In the genomic region with DNA sequence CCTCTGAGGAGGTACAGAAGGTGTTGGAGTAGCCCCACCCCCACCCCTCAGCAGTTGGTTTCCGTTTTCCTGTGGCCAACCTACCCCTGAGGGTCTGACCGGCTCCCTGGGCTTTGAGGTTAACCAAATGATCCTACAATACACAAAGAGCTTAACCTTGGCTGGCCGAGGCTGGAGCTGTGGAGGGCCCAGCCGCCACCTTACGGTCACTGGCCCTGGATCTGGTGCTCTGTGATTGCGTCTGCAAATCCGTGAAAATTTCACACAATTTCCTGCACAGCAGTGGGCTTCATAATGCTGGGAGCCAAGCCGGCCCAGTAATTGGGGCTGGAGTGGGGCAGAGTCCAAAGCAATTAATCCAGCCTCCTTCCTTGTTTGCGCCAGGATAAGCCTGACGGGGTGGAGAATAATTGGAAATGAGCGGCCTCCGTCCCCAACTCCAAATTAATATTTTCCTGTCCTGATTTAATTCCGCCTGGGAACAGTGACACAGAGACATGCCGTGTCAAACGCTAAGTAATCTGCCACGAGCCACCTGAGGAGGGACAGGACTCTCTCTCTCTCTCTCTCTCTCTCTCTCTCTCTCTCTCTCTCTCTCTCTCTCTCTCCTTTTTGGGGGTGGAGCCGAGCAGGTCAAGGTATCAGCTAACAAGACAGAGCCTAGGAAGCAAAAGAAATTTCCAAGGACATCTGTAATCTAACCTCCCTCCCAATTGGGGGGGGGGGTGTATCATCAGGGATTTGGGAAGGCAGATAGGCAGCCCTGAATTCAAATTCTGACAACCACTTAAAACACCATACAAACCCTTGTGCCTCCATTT, we compare ENCODE assay signal across 10 mouse cellular contexts.
DNase-seq lines count a peak whose midpoint lies in the region; ATAC-seq and TF ChIP-seq lines count a peak whose summit lies in the region.
"Had no signal": no experiment of that assay in that cellular context is flagged by ENCODE, and none has a peak within 500 bp of the region (broad histone marks: within the 10 kb centered on the region; RNA-seq: fewer than 3 reads in every experiment).

No protein-coding gene starts in this region.

- TF ChIP-seq CTCF in stomach, postnatal 0 days (IDR thresholded peaks at IDR 0.05; ENCODE audit: low read depth) = no peak

- H3K4me2 ChIP-seq in neural tube, embryonic 11.5 days (ENCODE audit: low read depth) = no peak overlapping the region
- H3K4me2 ChIP-seq in neural tube, embryonic 15.5 days = no peak overlapping the region
- H3K4me2 ChIP-seq in forebrain, embryonic 16.5 days (ENCODE audit: low read length) = no peak overlapping the region
- H3K4me2 ChIP-seq in stomach, postnatal 0 days (replicated peaks; ENCODE audit: low read depth) = peak overlapping the region; percentile 11; the same call in 1 of the 2 replicates
- H3K4me2 ChIP-seq: lung, embryonic 15.5 days had no signal

- H3K9me3 ChIP-seq in neural tube, embryonic 11.5 days (ENCODE audit: control insufficient read depth, low read length) = no peaks in the 10 kb centered on the region
- H3K9me3 ChIP-seq in neural tube, embryonic 15.5 days (replicated peaks) = no peaks in the 10 kb centered on the region
- no peaks in the 10 kb centered on the region; the same call in 1 of the 2 replicates for H3K9me3 ChIP-seq in forebrain, embryonic 16.5 days (ENCODE audit: control insufficient read depth, low read length)
- H3K9me3 ChIP-seq in stomach, postnatal 0 days (ENCODE audit: control insufficient read depth, low read length) = no peaks in the 10 kb centered on the region
- H3K9me3 ChIP-seq: lung, embryonic 15.5 days had no signal

- no peak for ATAC-seq in neural tube, embryonic 11.5 days (ENCODE audit: insufficient read depth, low FRiP score, low TSS enrichment)
- no peak for ATAC-seq in neural tube, embryonic 15.5 days (ENCODE audit: low FRiP score)
- ATAC-seq in forebrain, embryonic 16.5 days = peak; percentile 26; the same call in 1 of the 2 replicates
- no peak for ATAC-seq in stomach, postnatal 0 days (ENCODE audit: low FRiP score, low TSS enrichment)
- no peak for ATAC-seq in megakaryocyte progenitor cell, adult 5-6 weeks (replicated peaks; ENCODE audit: poor library complexity)

- 26% methylated on average over 17 of the region's 17 CpGs for WGBS in neural tube, embryonic 11.5 days
- WGBS in neural tube, embryonic 15.5 days = 21% methylated on average over 17 of the region's 17 CpGs
- WGBS in forebrain, embryonic 16.5 days = 6% methylated on average over 17 of the region's 17 CpGs
- 13% methylated on average over 17 of the region's 17 CpGs for WGBS in stomach, postnatal 0 days

- H3K9ac ChIP-seq in neural tube, embryonic 11.5 days (ENCODE audit: low read length) = no peak overlapping the region
- H3K9ac ChIP-seq in neural tube, embryonic 15.5 days (replicated peaks) = no peak overlapping the region
- H3K9ac ChIP-seq in forebrain, embryonic 16.5 days (replicated peaks; ENCODE audit: low read depth, low read length) = no peak overlapping the region; the same call in 1 of the 2 replicates
- H3K9ac ChIP-seq in stomach, postnatal 0 days (ENCODE audit: low read length) = no peak overlapping the region
- H3K9ac ChIP-seq: lung, embryonic 15.5 days had no signal

- 0 out of 2 replicates have a peak overlapping the region, but pooled peaks have one; percentile 8 for H3K27ac ChIP-seq in neural tube, embryonic 11.5 days (ENCODE audit: low read depth, low read length)
- H3K27ac ChIP-seq in neural tube, embryonic 15.5 days (replicated peaks) = no peak overlapping the region
- no peak overlapping the region for H3K27ac ChIP-seq in forebrain, embryonic 16.5 days (ENCODE audit: low read length)
- H3K27ac ChIP-seq in stomach, postnatal 0 days (replicated peaks) = no peak overlapping the region
- H3K27ac ChIP-seq: lung, embryonic 15.5 days had no signal

- 0 out of 2 replicates have a peak, but pooled peaks cover 2% of the 10 kb centered on the region for H3K4me1 ChIP-seq in neural tube, embryonic 11.5 days (ENCODE audit: control insufficient read depth, insufficient read depth, low read length)
- H3K4me1 ChIP-seq in neural tube, embryonic 15.5 days = peaks cover 7% of the 10 kb centered on the region; the same call in 1 of the 2 replicates
- H3K4me1 ChIP-seq in forebrain, embryonic 16.5 days (replicated peaks; ENCODE audit: control insufficient read depth, insufficient read depth, low read length) = 0 out of 2 replicates have a peak, but pooled peaks cover 3% of the 10 kb centered on the region
- H3K4me1 ChIP-seq in stomach, postnatal 0 days (replicated peaks; ENCODE audit: control insufficient read depth, insufficient read depth) = no peaks in the 10 kb centered on the region
- H3K4me1 ChIP-seq: lung, embryonic 15.5 days had no signal

- H3K36me3 ChIP-seq in neural tube, embryonic 11.5 days (ENCODE audit: control insufficient read depth, insufficient read depth, low read length) = no peaks in the 10 kb centered on the region
- no peaks in the 10 kb centered on the region for H3K36me3 ChIP-seq in neural tube, embryonic 15.5 days
- H3K36me3 ChIP-seq in forebrain, embryonic 16.5 days (ENCODE audit: control insufficient read depth, insufficient read depth) = no peaks in the 10 kb centered on the region
- H3K36me3 ChIP-seq in stomach, postnatal 0 days (ENCODE audit: control insufficient read depth, insufficient read depth, low read length) = no peaks in the 10 kb centered on the region
- H3K36me3 ChIP-seq: G1E; lung, embryonic 15.5 days had no signal

- no peak overlapping the region for H3K4me3 ChIP-seq in neural tube, embryonic 11.5 days (ENCODE audit: low read depth, low read length)
- no peak overlapping the region for H3K4me3 ChIP-seq in neural tube, embryonic 15.5 days (replicated peaks)
- no peak overlapping the region for H3K4me3 ChIP-seq in forebrain, embryonic 16.5 days (replicated peaks; ENCODE audit: low read length)
- no peak overlapping the region for H3K4me3 ChIP-seq in stomach, postnatal 0 days (ENCODE audit: low read depth, low read length)
- H3K4me3 ChIP-seq: lung, embryonic 15.5 days had no signal

- H3K27me3 ChIP-seq in neural tube, embryonic 11.5 days (ENCODE audit: control insufficient read depth, insufficient read depth, low read length) = no peaks in the 10 kb centered on the region
- 0 out of 2 replicates have a peak, but pooled peaks cover 3% of the 10 kb centered on the region for H3K27me3 ChIP-seq in neural tube, embryonic 15.5 days (replicated peaks)
- peaks cover 3% of the 10 kb centered on the region; the same call in 1 of the 2 replicates for H3K27me3 ChIP-seq in forebrain, embryonic 16.5 days (replicated peaks; ENCODE audit: control insufficient read depth, insufficient read depth, low read length)
- no peaks in the 10 kb centered on the region for H3K27me3 ChIP-seq in stomach, postnatal 0 days (ENCODE audit: control insufficient read depth, insufficient read depth, low read length)
- H3K27me3 ChIP-seq: lung, embryonic 15.5 days had no signal

- TF ChIP-seq EP300 in stomach, postnatal 0 days (optimal IDR thresholded peaks at IDR 0.05) = no peak

- no peak for DNase-seq in neural tube, embryonic 11.5 days (ENCODE audit: low spot score)
- peak; percentile 14 for DNase-seq in kidney, postnatal 10 days
- DNase-seq in stomach, postnatal 0 days (ENCODE audit: low spot score) = peak; percentile 32
- no peak for DNase-seq in embryo, embryonic 10.5 days (ENCODE audit: low spot score)
- DNase-seq in thymus, postnatal 4 days = no peak

Comparison
In these comparisons a context has a peak if more than half of its experiments do, and no peak if none do; other contexts are left out.
1. DNase-seq: peak in kidney, postnatal 10 days (single experiment) and stomach, postnatal 0 days (single experiment); none in neural tube, embryonic 11.5 days (single experiment), embryo, embryonic 10.5 days (single experiment) and thymus, postnatal 4 days (single experiment).